Mouse (Mus musculus) intestine, postnatal 0 days (tissue): ENCODE measurements around the gene Nol4l. TPM values are rescaled to one million over a fixed set of nuclear protein-coding genes. Genes with fewer than 3 reads are reported as not detected.
A peak's percentile ranks its signal among the peaks of the same experiment; 100 is the strongest.

ENCODE experiments used
- ATAC-seq: fragments of 200-750 bp; cut with Nextera tagmentation; 2 replicates; pipeline ENCODE4 v1.8.0; 2017; ENCODE audit warnings: mild to moderate bottlenecking, moderate TSS enrichment, moderate library complexity
- H3K27ac ChIP-seq: fragments of 300-500 bp; sonication (generic); 2 replicates; pipeline ENCODE4 v1.5.1; 2014; ENCODE audit warnings: mild to moderate bottlenecking, low read depth, low read length, moderate library complexity
- H3K27me3 ChIP-seq: fragments of 300-500 bp; sonication (generic); replicated peaks from 2 replicates; pipeline ENCODE4 v1.6.1; 2014; ENCODE audit warnings: low read length, mixed read lengths; ENCODE audit not compliant: control insufficient read depth, insufficient read depth
- H3K36me3 ChIP-seq: fragments of 300-500 bp; sonication (generic); 2 replicates; pipeline ENCODE4 v1.6.1; 2014; ENCODE audit warnings: mild to moderate bottlenecking, moderate library complexity; ENCODE audit not compliant: control insufficient read depth, insufficient read depth
- H3K4me1 ChIP-seq: fragments of 300-500 bp; sonication (generic); replicated peaks from 2 replicates; pipeline ENCODE4 v1.6.1; 2014; ENCODE audit warnings: antibody characterized with exemption, low read length, mixed read lengths; ENCODE audit not compliant: control insufficient read depth, insufficient read depth
- H3K4me2 ChIP-seq: fragments of 300-500 bp; sonication (generic); replicated peaks from 2 replicates; pipeline ENCODE4 v1.6.1; 2014; ENCODE audit warnings: low read depth, mild to moderate bottlenecking, moderate library complexity
- H3K4me3 ChIP-seq: fragments of 300-500 bp; sonication (generic); 2 replicates; pipeline ENCODE4 v1.5.1; 2014; ENCODE audit warnings: low read depth, low read length
- H3K9ac ChIP-seq: fragments of 300-500 bp; sonication (generic); 2 replicates; pipeline ENCODE4 v1.6.1; 2014; ENCODE audit warnings: mild to moderate bottlenecking, low read depth, low read length
- H3K9me3 ChIP-seq: fragments of 300-500 bp; sonication (generic); 2 replicates; pipeline ENCODE4 v1.6.1; 2016; ENCODE audit warnings: mixed run types; ENCODE audit not compliant: control insufficient read depth
- CTCF ChIP-seq: sonication (generic); IDR thresholded peaks from 2 replicates; pipeline ENCODE4 v1.5.1; 2016; ENCODE audit warnings: low read depth, mild to moderate bottlenecking, control low read depth, antibody characterized with exemption, moderate library complexity
- WGBS: fragments of 180-500 bp; shearing (Covaris S2); extraction: QIAGEN DNeasy Blood & Tissue Kit; methylation state at CpG from one replicate; pipeline ENCODE4 v1.1.7; 2014; 5-methylcytosine and 5-hydroxymethylcytosine counted together
- polyA plus RNA-seq: library from polyadenylated mRNA; unstranded; fragments of >200 nt; fragmentation: Nextera tagmentation; extraction: Ambion mirVana; gene quantifications from 2 replicates; pipeline ENCODE4 v1.2.1, GENCODE M21; 2015

Nol4l gene
- polyA plus RNA-seq, 1 experiment from 2014 or later = 21.9 TPM

DNA sequence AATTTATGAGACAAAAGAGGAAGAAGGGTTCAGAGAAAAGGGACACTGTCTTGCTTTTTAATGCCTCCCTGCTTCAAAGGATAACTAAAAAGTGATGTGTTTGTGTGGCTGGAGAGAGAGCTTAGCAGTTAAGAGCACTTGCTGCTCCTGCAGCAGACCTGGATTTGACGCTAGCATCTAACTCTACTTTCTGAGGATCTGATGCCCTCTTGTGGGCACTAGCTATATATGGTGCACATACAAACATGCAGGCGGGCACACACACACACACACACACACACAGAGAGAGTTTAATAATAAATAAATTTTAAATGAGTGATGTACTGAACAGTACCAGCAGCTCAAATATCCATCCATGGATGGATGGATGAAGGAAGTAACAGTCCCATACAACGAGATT lies 66.5 kb downstream of the Nol4l start:
- Histone ChIP-seq H3K9ac (no peak overlapping the region), H3K4me3 (no peak overlapping the region), H3K27me3 (no peaks in the 10 kb centered on the region), H3K4me1 (no peaks in the 10 kb centered on the region), H3K9me3 (no peaks in the 10 kb centered on the region), H3K27ac (no peak overlapping the region), H3K4me2 (no peak overlapping the region), H3K36me3 (peaks cover 6% of the 10 kb centered on the region; the same call in 1 of the 2 replicates)
- TF ChIP-seq CTCF = peak; percentile 63
- WGBS = 83% methylated on average over 3 of the region's 3 CpGs
- no peak for ATAC-seq

DNA sequence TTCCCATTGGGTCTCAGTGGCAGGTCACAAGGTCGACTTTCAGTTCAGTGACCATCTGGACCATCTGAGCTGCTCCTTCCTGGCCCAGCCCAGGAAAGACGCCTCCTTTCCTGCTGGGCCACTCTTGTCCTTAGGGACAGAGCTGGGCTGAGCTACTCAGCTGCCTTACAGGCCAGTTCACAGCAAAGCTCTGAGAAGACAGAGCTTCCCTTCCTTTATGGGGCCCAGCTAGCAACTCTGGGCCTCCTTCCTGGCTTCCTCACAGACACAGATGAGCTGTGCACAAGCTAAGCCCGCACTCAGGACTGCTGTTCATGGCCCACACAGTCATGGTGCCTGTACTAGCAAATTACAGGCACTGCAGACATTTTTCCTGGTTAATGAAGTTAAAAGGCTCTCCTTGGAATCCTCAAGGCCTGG lies 71.7 kb downstream of the Nol4l start:
- H3K27me3 ChIP-seq = no peaks in the 10 kb centered on the region
- peak overlapping the region; percentile 54; the same call in 1 of the 2 replicates for H3K27ac ChIP-seq
- H3K4me3 ChIP-seq = no peak overlapping the region
- H3K36me3 ChIP-seq = no peaks in the 10 kb centered on the region
- H3K9me3 ChIP-seq = no peaks in the 10 kb centered on the region
- 44% methylated on average over 3 of the region's 3 CpGs for WGBS
- no peak overlapping the region for H3K4me2 ChIP-seq
- H3K4me1 ChIP-seq = peaks cover 8% of the 10 kb centered on the region; the same call in 1 of the 2 replicates
- ATAC-seq = no peak
- no peak for TF ChIP-seq CTCF
- H3K9ac ChIP-seq = no peak overlapping the region

DNA sequence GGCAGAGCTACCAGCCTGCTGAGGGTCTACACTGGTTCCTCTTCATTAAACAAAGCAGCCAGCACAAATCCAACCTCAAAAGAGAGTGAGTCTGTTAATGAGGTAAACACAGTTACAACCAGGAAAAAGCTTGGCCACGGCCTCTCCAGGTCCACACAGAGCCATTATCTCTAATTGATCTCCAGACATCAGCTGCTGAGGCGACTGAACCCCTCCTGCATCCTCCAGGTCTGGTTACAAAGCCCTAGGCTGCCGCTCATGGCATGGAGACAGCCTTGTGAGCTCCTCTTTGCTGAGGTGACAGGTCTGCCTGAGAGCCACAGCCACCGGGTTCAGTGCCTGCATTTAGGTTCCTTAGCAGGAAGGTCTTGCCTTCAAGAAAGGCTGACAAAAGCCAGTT lies 72.3 kb downstream of the Nol4l start:
- no peaks in the 10 kb centered on the region for H3K36me3 ChIP-seq
- no peak overlapping the region for H3K4me2 ChIP-seq
- H3K27ac ChIP-seq = no peak overlapping the region
- WGBS = 40% methylated on average over 4 of the region's 4 CpGs
- no peak overlapping the region for H3K4me3 ChIP-seq
- no peaks in the 10 kb centered on the region for H3K9me3 ChIP-seq
- H3K27me3 ChIP-seq = no peaks in the 10 kb centered on the region
- no peak for ATAC-seq
- no peak overlapping the region for H3K9ac ChIP-seq
- TF ChIP-seq CTCF = no peak
- peaks cover 8% of the 10 kb centered on the region; the same call in 1 of the 2 replicates for H3K4me1 ChIP-seq

DNA sequence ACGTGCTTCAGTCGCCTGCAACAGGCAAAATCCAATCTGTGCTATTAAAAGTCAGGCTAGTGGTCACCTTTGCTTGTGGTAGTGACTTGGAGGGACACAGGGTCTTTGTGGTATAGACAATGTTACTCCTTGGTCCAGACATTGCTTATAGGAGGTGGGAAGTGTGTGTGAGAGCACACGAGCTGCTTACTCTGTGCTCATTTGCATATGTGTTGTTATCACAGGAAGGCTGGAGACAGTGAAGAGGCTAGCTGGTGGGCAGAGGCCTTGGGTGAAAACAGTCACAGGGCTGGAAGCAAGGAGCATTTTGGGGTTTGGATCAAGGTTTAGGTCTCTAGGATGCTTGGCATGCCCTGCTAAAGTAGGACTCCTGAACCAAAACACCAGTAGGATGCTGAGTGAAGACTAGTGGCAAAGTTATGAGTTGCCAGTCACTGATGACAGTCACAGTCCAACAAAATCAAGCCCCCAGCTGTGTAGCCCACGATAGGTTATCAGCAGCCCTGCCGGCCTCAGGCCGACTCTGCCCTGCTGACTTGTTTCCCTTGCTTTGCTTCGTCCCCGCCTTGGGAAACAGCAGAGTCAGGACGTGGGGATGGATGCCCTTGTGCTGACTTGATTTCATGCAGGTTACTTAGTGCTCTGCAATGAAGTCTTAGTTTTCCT lies 74.8 kb downstream of the Nol4l start:
- Histone ChIP-seq H3K36me3 (no peaks in the 10 kb centered on the region; the same call in 1 of the 2 replicates), H3K9me3 (no peaks in the 10 kb centered on the region), H3K4me3 (no peak overlapping the region), H3K27ac (peak overlapping the region; percentile 73), H3K27me3 (no peaks in the 10 kb centered on the region), H3K4me1 (peaks cover 8% of the 10 kb centered on the region; the same call in 1 of the 2 replicates), H3K9ac (no peak overlapping the region), H3K4me2 (no peak overlapping the region)
- no peak for ATAC-seq
- WGBS = 61% methylated on average over 9 of the region's 9 CpGs
- no peak for TF ChIP-seq CTCF

DNA sequence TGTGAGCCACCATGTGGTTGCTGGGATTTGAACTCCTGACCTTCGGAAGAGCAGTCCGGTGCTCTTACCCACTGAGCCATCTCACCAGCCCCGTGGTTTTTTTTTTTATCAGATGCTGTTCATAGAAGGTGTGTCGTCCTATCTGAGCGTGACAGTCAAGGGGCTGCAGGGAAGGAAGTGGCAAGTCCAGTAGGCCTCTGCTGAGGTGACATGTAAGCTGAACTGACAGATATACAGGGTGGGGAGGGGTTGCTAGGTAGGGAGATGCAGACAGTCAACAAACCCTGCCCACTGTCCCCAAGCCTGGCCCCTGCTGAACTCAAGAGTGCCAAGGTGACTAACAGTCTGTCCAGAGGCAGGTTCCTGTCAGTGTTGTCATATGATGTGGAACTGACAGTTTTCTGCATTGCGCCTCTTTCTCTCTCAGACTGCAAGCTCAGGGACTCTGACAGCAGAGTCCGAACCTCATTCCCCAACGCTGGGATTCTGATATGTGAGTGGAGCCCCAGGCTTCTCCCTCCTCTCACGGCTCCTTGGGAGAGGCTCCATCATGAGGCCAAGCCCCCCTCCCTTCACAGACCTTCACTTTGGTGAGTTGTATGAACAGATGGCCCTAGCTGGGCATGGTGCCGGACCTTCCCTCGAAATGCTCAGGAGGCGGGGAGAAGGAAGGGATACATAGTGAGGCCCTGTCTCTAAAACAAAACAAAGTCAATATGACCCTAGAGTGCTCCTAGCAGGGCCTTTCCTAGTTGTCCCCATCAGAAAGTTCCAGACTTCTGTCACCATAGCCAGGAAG lies 75.6 kb downstream of the Nol4l start:
- H3K27ac ChIP-seq = peak overlapping the region; percentile 73
- 46% methylated on average over 12 of the region's 12 CpGs for WGBS

DNA sequence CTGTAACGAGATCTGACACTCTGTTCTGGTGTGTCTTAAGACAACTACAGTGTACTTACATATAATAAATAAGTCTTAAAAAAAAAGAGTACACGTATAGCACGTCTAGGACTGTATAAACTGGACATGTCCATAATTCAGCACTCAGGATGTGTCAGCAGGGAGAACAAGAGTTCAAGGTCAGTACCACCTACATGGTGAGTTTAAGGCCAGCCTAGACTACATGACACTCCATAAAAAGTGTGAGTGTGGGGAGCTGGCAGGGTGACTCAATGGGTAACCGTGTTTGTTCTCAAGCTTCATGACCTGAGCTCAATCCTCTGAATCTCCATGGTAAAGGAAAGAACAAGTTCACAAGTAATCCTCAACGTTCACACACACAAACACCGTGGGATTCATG lies 81.3 kb downstream of the Nol4l start:
- TF ChIP-seq CTCF = no peak
- Histone ChIP-seq H3K27me3 (no peaks in the 10 kb centered on the region), H3K36me3 (no peaks in the 10 kb centered on the region; the same call in 1 of the 2 replicates), H3K27ac (no peak overlapping the region), H3K4me3 (no peak overlapping the region), H3K9me3 (no peaks in the 10 kb centered on the region), H3K4me2 (no peak overlapping the region), H3K4me1 (0 out of 2 replicates have a peak, but pooled peaks cover 3% of the 10 kb centered on the region), H3K9ac (no peak overlapping the region)
- WGBS = 81% methylated on average over 6 of the region's 6 CpGs
- ATAC-seq = no peak

More for the DNA sequence above, 75.6 kb downstream of the Nol4l start:
- Histone ChIP-seq H3K4me3 (no peak overlapping the region), H3K27me3 (no peaks in the 10 kb centered on the region), H3K4me1 (peaks cover 8% of the 10 kb centered on the region; the same call in 1 of the 2 replicates), H3K36me3 (no peaks in the 10 kb centered on the region; the same call in 1 of the 2 replicates), H3K9ac (no peak overlapping the region), H3K9me3 (no peaks in the 10 kb centered on the region), H3K4me2 (no peak overlapping the region)
- TF ChIP-seq CTCF = no peak
- ATAC-seq = peak; percentile 93
